Mouse (Mus musculus) thymus, adult 2 months (tissue): Measurements from ENCODE around the gene Ciz1.

Experiments
- CTCF ChIP-seq: fragments of 200-500 bp; IDR thresholded peaks from 2 replicates; pipeline ENCODE4 v1.5.1; 2012; ENCODE audit warnings: mild to moderate bottlenecking, control low read depth, low read length, moderate library complexity, borderline replicate concordance; ENCODE audit not compliant: control insufficient read depth, poor library complexity, insufficient read depth; ENCODE audit errors: extremely low read depth
- POLR2A ChIP-seq: fragments of 200-500 bp; IDR thresholded peaks from 2 replicates; pipeline ENCODE4 v1.6.1; 2012; ENCODE audit warnings: mild to moderate bottlenecking, low read length, control low read depth, moderate library complexity; ENCODE audit not compliant: control insufficient read depth, poor library complexity, insufficient read depth; ENCODE audit errors: extremely low read depth

DNA sequence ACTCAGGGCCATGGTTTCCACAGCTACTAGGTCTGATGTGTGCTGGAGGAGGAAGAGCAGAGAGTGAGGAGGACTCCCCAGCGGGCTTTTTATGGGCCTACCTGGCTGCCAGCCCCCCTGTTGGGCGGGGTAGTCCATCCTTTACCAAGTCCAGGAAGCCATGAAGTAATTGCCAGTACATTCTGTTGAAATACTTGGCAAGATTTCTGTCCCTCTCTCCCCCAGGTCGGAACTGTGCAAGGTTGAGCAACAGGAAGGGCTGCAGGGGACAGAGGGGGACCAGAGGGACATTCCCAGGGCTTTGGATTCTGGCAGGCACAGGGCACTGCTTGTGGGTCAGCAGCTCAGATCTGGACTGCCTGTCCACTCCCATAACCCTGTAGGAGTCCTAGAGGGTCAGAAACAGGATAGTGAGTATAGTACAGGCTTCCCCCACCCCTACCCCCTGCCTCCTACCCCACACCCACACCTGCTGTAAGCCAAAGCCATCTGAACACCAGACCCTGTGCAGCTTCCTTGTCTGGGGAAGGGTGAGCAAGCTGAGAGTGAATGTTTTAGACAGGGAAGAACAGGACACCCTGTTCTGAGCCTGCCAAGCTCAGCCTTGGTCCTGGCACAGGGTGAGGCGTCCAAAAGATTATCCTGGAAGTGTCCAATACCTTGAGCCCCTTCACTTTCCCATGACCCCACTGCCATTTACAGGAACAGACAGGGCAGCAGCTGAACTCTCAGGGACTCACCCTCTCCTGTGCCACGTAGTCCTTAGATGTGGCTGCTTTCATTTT lies 35.8 kb downstream of the Ciz1 start, which contains the start of gene Lcn2:
- TF ChIP-seq POLR2A (no peak), CTCF (no peak)
